Mouse (Mus musculus): ENCODE results near the gene AI182371. TPM values are rescaled to one million over a fixed set of nuclear protein-coding genes. Genes with fewer than 3 reads are reported as not detected.

Gene AI182371
- total and polyA plus RNA-seq, 3 experiments: 0.56 to 0.74 (median 0.68) TPM

DNA sequence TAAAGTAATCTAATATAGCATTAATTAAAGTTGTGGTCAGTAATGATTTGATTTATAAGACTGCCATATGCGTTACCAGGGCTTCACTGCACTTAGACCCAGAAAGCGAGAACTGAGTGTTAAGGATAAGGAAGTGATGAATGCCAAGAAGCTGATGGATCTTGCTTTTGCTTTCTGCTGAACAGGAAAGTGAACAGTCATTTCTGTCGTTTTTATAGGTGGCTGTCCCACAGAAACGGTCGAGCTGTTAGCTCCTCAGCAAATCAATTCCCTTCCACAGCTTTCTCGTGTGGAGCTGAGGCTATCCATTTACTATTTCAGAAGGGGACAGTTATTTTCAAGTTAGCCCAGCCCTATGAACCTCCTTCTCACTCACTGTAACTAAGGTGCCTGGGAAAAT, 40.4 kb downstream of the AI182371 start:
- Histone ChIP-seq H3K79me2 (replicated peaks; ENCODE audit: control insufficient read depth, extremely low read depth, insufficient read depth, poor library complexity, severe bottlenecking) (no peaks in the 10 kb centered on the region), H3K9ac (ENCODE audit: insufficient read depth, low read depth) (peak overlapping the region; percentile 69; the same call in 1 of the 2 replicates), H3K4me1 (ENCODE audit: control insufficient read depth in 1 of 2, insufficient read depth in 2 of 2) (peaks cover 10 to 43% of the 10 kb centered on the region in 2 experiments; a peak in 3 of 4 replicates), H3K4me3 (replicated peaks in 1 of 3; ENCODE audit: low read depth in 2 of 3, low read length in 2 of 3, poor library complexity in 1 of 3) (no peak overlapping the region), H3K36me3 (replicated peaks in 1 of 2; ENCODE audit: control insufficient read depth in 1 of 2, insufficient read depth in 1 of 2, low read length in 1 of 2) (no peaks in the 10 kb centered on the region), H3K27ac (ENCODE audit: insufficient read depth, low read depth) (no peak overlapping the region), H3K4me2 (ENCODE audit: insufficient read depth, low read depth, poor library complexity, severe bottlenecking) (peak overlapping the region; percentile 29; the same call in 1 of the 2 replicates), H3K27me3 (replicated peaks) (no peaks in the 10 kb centered on the region), H3K9me3 (replicated peaks; ENCODE audit: low read length) (no peaks in the 10 kb centered on the region)
- in situ Hi-C loops (cut with MboI; ENCODE audit: low pct_ligation_motif_present, low pct_unique_long_range_greater_than_20kb, low sequenced_read_pairs): no loop called here
- no peak for TF ChIP-seq MAX (IDR thresholded peaks at IDR 0.05; ENCODE audit: low read length)
- peak; percentile 52; the same call in 1 of the 2 replicates for TF ChIP-seq JUN (IDR thresholded peaks at IDR 0.05; ENCODE audit: insufficient read depth, low read depth, low read length)
- peak; percentile 78 for TF ChIP-seq IRF4 (IDR thresholded peaks at IDR 0.05; ENCODE audit: low read depth, low read length)
- peak; percentile 74; the same call in 1 of the 2 replicates for TF ChIP-seq JUND (conservative IDR thresholded peaks at IDR 0.05; ENCODE audit: low read depth, low read length)
- TF ChIP-seq EP300 (IDR thresholded peaks at IDR 0.05; ENCODE audit: low read length): peak; percentile 54; the same call in 1 of the 2 replicates
- peak; percentile 30 for DNase-seq (ENCODE audit: extremely low read depth)
- dilution Hi-C loops (cut with MboI; ENCODE audit: extremely low pct_ligation_motif_present, extremely low pct_unique_long_range_greater_than_20kb, low sequenced_read_pairs): no loop called here

DNA sequence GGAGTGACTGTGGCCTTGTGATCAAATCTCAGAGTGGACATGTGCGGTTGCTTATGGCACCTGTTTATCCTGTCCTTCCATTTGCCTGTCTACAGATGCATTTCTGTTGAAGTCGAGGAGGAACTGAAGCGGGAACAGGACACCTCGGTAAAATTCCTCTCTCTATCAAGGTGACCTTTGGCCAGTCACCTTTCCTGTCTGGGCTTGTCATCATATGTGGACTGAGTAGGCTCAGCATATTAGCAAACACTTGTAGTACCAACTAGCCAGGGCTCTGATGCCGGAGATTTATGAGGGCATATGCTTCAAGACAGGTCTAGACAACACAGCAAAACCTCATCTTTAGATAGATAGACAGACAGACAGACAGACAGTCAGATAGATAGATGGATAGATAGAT, 41.1 kb downstream of the AI182371 start:
- Histone ChIP-seq H3K4me2 (ENCODE audit: insufficient read depth, low read depth, poor library complexity, severe bottlenecking) (no peak overlapping the region), H3K36me3 (replicated peaks in 1 of 2; ENCODE audit: control insufficient read depth in 1 of 2, insufficient read depth in 1 of 2, low read length in 1 of 2) (no peaks in the 10 kb centered on the region), H3K9ac (ENCODE audit: insufficient read depth, low read depth) (no peak overlapping the region), H3K4me3 (replicated peaks in 1 of 3; ENCODE audit: low read depth in 2 of 3, low read length in 2 of 3, poor library complexity in 1 of 3) (no peak overlapping the region), H3K27ac (ENCODE audit: insufficient read depth, low read depth) (no peak overlapping the region), H3K4me1 (ENCODE audit: control insufficient read depth in 1 of 2, insufficient read depth in 2 of 2) (peaks cover 10 to 37% of the 10 kb centered on the region in 2 experiments; a peak in 3 of 4 replicates), H3K79me2 (replicated peaks; ENCODE audit: control insufficient read depth, extremely low read depth, insufficient read depth, poor library complexity, severe bottlenecking) (no peaks in the 10 kb centered on the region), H3K27me3 (replicated peaks) (no peaks in the 10 kb centered on the region), H3K9me3 (replicated peaks; ENCODE audit: low read length) (no peaks in the 10 kb centered on the region)
- DNase-seq (ENCODE audit: extremely low read depth): no peak
- dilution Hi-C loops (cut with MboI; ENCODE audit: extremely low pct_ligation_motif_present, extremely low pct_unique_long_range_greater_than_20kb, low sequenced_read_pairs): no loop called here
- in situ Hi-C loops (cut with MboI; ENCODE audit: low pct_ligation_motif_present, low pct_unique_long_range_greater_than_20kb, low sequenced_read_pairs): no loop called here
- TF ChIP-seq ZMIZ1 (IDR thresholded peaks at IDR 0.05; ENCODE audit: low read depth, low read length) (no peak), MAFK (IDR thresholded peaks at IDR 0.05; ENCODE audit: insufficient replicate concordance, low read length) (no peak), IRF4 (IDR thresholded peaks at IDR 0.05; ENCODE audit: low read depth, low read length) (no peak), SIN3A (IDR thresholded peaks at IDR 0.05; ENCODE audit: low read length) (no peak), CTCF (conservative IDR thresholded peaks at IDR 0.05 in 1 of 2, IDR thresholded peaks at IDR 0.05 in 1 of 2; ENCODE audit: low read depth in 2 of 2, low read length in 2 of 2) (no peak), USF1 (IDR thresholded peaks at IDR 0.05; ENCODE audit: low read depth, low read length) (no peak), POLR2A (IDR thresholded peaks at IDR 0.05; ENCODE audit: low read depth, low read length) (no peak), MYC (IDR thresholded peaks at IDR 0.05; ENCODE audit: low read depth, low read length) (no peak), CHD2 (IDR thresholded peaks at IDR 0.05; ENCODE audit: low read length) (no peak), EP300 (IDR thresholded peaks at IDR 0.05; ENCODE audit: low read length) (no peak), ZKSCAN1 (IDR thresholded peaks at IDR 0.05; ENCODE audit: borderline replicate concordance, low read depth, low read length) (no peak), MEF2A (IDR thresholded peaks at IDR 0.05; ENCODE audit: borderline replicate concordance, low read depth, low read length) (no peak), HCFC1 (IDR thresholded peaks at IDR 0.05; ENCODE audit: low read depth, low read length) (no peak), ZNF384 (IDR thresholded peaks at IDR 0.05; ENCODE audit: low read depth, low read length) (no peak), ELF1 (IDR thresholded peaks at IDR 0.05; ENCODE audit: low read depth, low read length) (no peak), ETS1 (conservative IDR thresholded peaks at IDR 0.05; ENCODE audit: low read depth, low read length) (no peak), JUN (IDR thresholded peaks at IDR 0.05; ENCODE audit: insufficient read depth, low read depth, low read length) (no peak), UBTF (IDR thresholded peaks at IDR 0.05; ENCODE audit: low read depth, low read length) (no peak), GABPA (IDR thresholded peaks at IDR 0.05; ENCODE audit: insufficient replicate concordance, low read depth, low read length) (no peak)

Data from CH12.LX (cell line).